Mouse (Mus musculus): ENCODE data around the gene Slc24a5. TPM values are rescaled to one million over a fixed set of nuclear protein-coding genes. Genes with fewer than 3 reads are reported as not detected.
"Not testable (repeated sequence)": the region's sequence is repeated elsewhere in the genome, so short reads cannot be mapped to it uniquely, and the experiment has no call there.

The Slc24a5 gene
- 2.6 and 3.0 TPM in 2 replicates for total RNA-seq (2017)

- ATAC-seq (replicated peaks; ENCODE audit: low read depth, poor library complexity, severe bottlenecking): peak; percentile 90
Measured at GRCm38 (mm10) chr2:125067894-125068293, at the start of gene Slc24a5. Slc24a5 (plus strand) TSS chr2:125068124.

- ATAC-seq (replicated peaks; ENCODE audit: low read depth, poor library complexity, severe bottlenecking): no peak
Measured at GRCm38 (mm10) chr2:125024386-125024785, 43.5 kb upstream of the Slc24a5 start.

- no peak for ATAC-seq (replicated peaks; ENCODE audit: low read depth, poor library complexity, severe bottlenecking)
Measured at GRCm38 (mm10) chr2:125026358-125027000, 41.4 kb upstream of the Slc24a5 start.

- ATAC-seq (replicated peaks; ENCODE audit: low read depth, poor library complexity, severe bottlenecking): no peak
Measured at GRCm38 (mm10) chr2:125030591-125030990, 37.3 kb upstream of the Slc24a5 start.

- no peak for ATAC-seq (replicated peaks; ENCODE audit: low read depth, poor library complexity, severe bottlenecking)
Measured at GRCm38 (mm10) chr2:125031111-125031510, 36.8 kb upstream of the Slc24a5 start.

GRCm38 (mm10) chr2:125031562-125032257 is 36.2 kb upstream of the Slc24a5 start:
- no peak for ATAC-seq (replicated peaks; ENCODE audit: low read depth, poor library complexity, severe bottlenecking)

GRCm38 (mm10) chr2:125032258-125032973 is 35.5 kb upstream of the Slc24a5 start:
- no peak for ATAC-seq (replicated peaks; ENCODE audit: low read depth, poor library complexity, severe bottlenecking)

GRCm38 (mm10) chr2:125033042-125033743 is 34.7 kb upstream of the Slc24a5 start:
- no peak for ATAC-seq (replicated peaks; ENCODE audit: low read depth, poor library complexity, severe bottlenecking)

- 0 out of 2 replicates have a peak, but pooled peaks have one; percentile 25 for ATAC-seq (replicated peaks; ENCODE audit: low read depth, poor library complexity, severe bottlenecking)
Measured at GRCm38 (mm10) chr2:125055316-125055903, 12.5 kb upstream of the Slc24a5 start.

GRCm38 (mm10) chr2:125057250-125057815 is 10.6 kb upstream of the Slc24a5 start:
- ATAC-seq (replicated peaks; ENCODE audit: low read depth, poor library complexity, severe bottlenecking): no peak

GRCm38 (mm10) chr2:125061451-125061850 is 6.5 kb upstream of the Slc24a5 start:
- no peak for ATAC-seq (replicated peaks; ENCODE audit: low read depth, poor library complexity, severe bottlenecking)

GRCm38 (mm10) chr2:125062944-125063343 is 5.0 kb upstream of the Slc24a5 start:
- ATAC-seq (replicated peaks; ENCODE audit: low read depth, poor library complexity, severe bottlenecking): no peak

GRCm38 (mm10) chr2:125067373-125067772 is 551 bp upstream of the Slc24a5 start:
- ATAC-seq (replicated peaks; ENCODE audit: low read depth, poor library complexity, severe bottlenecking): no peak

GRCm38 (mm10) chr2:125068696-125069095 is 772 bp downstream of the Slc24a5 start:
- ATAC-seq (replicated peaks; ENCODE audit: low read depth, poor library complexity, severe bottlenecking): no peak

GRCm38 (mm10) chr2:125073056-125073780 is 5.3 kb downstream of the Slc24a5 start:
- ATAC-seq (replicated peaks; ENCODE audit: low read depth, poor library complexity, severe bottlenecking): no peak

GRCm38 (mm10) chr2:125083879-125084278 is 16.0 kb downstream of the Slc24a5 start:
- ATAC-seq (replicated peaks; ENCODE audit: low read depth, poor library complexity, severe bottlenecking): no peak

GRCm38 (mm10) chr2:125088757-125089156 is 20.8 kb downstream of the Slc24a5 start:
- ATAC-seq (replicated peaks; ENCODE audit: low read depth, poor library complexity, severe bottlenecking): no peak

GRCm38 (mm10) chr2:125092123-125092522 is 24.2 kb downstream of the Slc24a5 start:
- ATAC-seq (replicated peaks; ENCODE audit: low read depth, poor library complexity, severe bottlenecking): not testable (repeated sequence)

GRCm38 (mm10) chr2:125104491-125104890 is 36.6 kb downstream of the Slc24a5 start:
- not testable (repeated sequence) for ATAC-seq (replicated peaks; ENCODE audit: low read depth, poor library complexity, severe bottlenecking)
